Mouse (Mus musculus): ENCODE measurements at regions not wholly inside any gene's neighbourhood (a gene's known extent, or its start where the extent isn't known, plus 50 kb on each side); places are given as distances from the start of the nearest gene placed in this dataset.

- no peak for DNase-seq (ENCODE audit: extremely low spot score in 1 of 2, low spot score in 1 of 2)
These were observed 258.1 kb downstream of the Pik3r1 start for GRCm38 (mm10) chr13:101509946-101510345.

GRCm38 (mm10) chr13:101508331-101508730 is 259.7 kb downstream of the Pik3r1 start:
- DNase-seq (ENCODE audit: extremely low spot score in 1 of 2, low spot score in 1 of 2), result no peak

- DNase-seq (ENCODE audit: extremely low spot score in 1 of 2, low spot score in 1 of 2), result no peak
These were observed 261.3 kb downstream of the Pik3r1 start for GRCm38 (mm10) chr13:101506696-101507095.

- no peak for DNase-seq (ENCODE audit: extremely low spot score in 1 of 2, low spot score in 1 of 2)
These were observed 263.0 kb downstream of the Pik3r1 start for GRCm38 (mm10) chr13:101505054-101505453.

GRCm38 (mm10) chr13:101504241-101504640 is 263.8 kb downstream of the Pik3r1 start:
- no peak for DNase-seq (ENCODE audit: extremely low spot score in 1 of 2, low spot score in 1 of 2)

- no peak for DNase-seq (ENCODE audit: extremely low spot score in 1 of 2, low spot score in 1 of 2)
These were observed 266.2 kb downstream of the Pik3r1 start for GRCm38 (mm10) chr13:101501845-101502284.

GRCm38 (mm10) chr13:101501061-101501460 is 267.0 kb downstream of the Pik3r1 start:
- no peak for DNase-seq (ENCODE audit: extremely low spot score in 1 of 2, low spot score in 1 of 2)

GRCm38 (mm10) chr13:101491835-101492234 is 276.2 kb downstream of the Pik3r1 start:
- DNase-seq (ENCODE audit: extremely low spot score in 1 of 2, low spot score in 1 of 2), result no peak

GRCm38 (mm10) chr13:101490961-101491360 is 277.1 kb downstream of the Pik3r1 start:
- no peak for DNase-seq (ENCODE audit: extremely low spot score in 1 of 2, low spot score in 1 of 2)

- peak; percentile 37 to 43 for DNase-seq (ENCODE audit: extremely low spot score in 1 of 2, low spot score in 1 of 2)
These were observed 280.4 kb downstream of the Pik3r1 start for GRCm38 (mm10) chr13:101487621-101488020.

GRCm38 (mm10) chr13:101485823-101486222 is 282.2 kb downstream of the Pik3r1 start:
- no peak for DNase-seq (ENCODE audit: extremely low spot score in 1 of 2, low spot score in 1 of 2)

GRCm38 (mm10) chr13:101483816-101484215 is 284.2 kb downstream of the Pik3r1 start:
- no peak for DNase-seq (ENCODE audit: extremely low spot score in 1 of 2, low spot score in 1 of 2)

GRCm38 (mm10) chr13:101481551-101482184 is 286.3 kb downstream of the Pik3r1 start:
- DNase-seq (ENCODE audit: extremely low spot score in 1 of 2, low spot score in 1 of 2), result no peak

GRCm38 (mm10) chr13:101479297-101479652 is 288.7 kb downstream of the Pik3r1 start:
- no peak for DNase-seq (ENCODE audit: extremely low spot score in 1 of 2, low spot score in 1 of 2)

GRCm38 (mm10) chr13:101478608-101479296 is 289.3 kb downstream of the Pik3r1 start:
- DNase-seq (ENCODE audit: extremely low spot score in 1 of 2, low spot score in 1 of 2), result no peak

GRCm38 (mm10) chr13:101473349-101473748 is 294.7 kb downstream of the Pik3r1 start:
- DNase-seq (ENCODE audit: extremely low spot score in 1 of 2, low spot score in 1 of 2), result no peak

- DNase-seq (ENCODE audit: extremely low spot score in 1 of 2, low spot score in 1 of 2), result no peak
These were observed 297.3 kb downstream of the Pik3r1 start for GRCm38 (mm10) chr13:101470560-101471247.

- no peak for DNase-seq (ENCODE audit: extremely low spot score in 1 of 2, low spot score in 1 of 2)
These were observed 302.3 kb downstream of the Pik3r1 start for GRCm38 (mm10) chr13:101465748-101466127.

GRCm38 (mm10) chr13:101464928-101465747 is 302.9 kb downstream of the Pik3r1 start:
- DNase-seq (ENCODE audit: extremely low spot score in 1 of 2, low spot score in 1 of 2), result no peak

GRCm38 (mm10) chr13:101456926-101457325 is 311.1 kb downstream of the Pik3r1 start:
- DNase-seq (ENCODE audit: extremely low spot score in 1 of 2, low spot score in 1 of 2), result no peak

GRCm38 (mm10) chr13:101454276-101454675 is 313.7 kb downstream of the Pik3r1 start:
- no peak for DNase-seq (ENCODE audit: extremely low spot score in 1 of 2, low spot score in 1 of 2)
